Mouse (Mus musculus) embryo, embryonic 10 days (tissue): Measurements from ENCODE around the gene Upf1.
A peak's percentile ranks its signal among the peaks of the same experiment; 100 is the strongest.

Source experiments
- DNase-seq: peaks from one replicate; pipeline ENCODE4 v3.0.0-alpha.2; 2015; ENCODE audit warnings: low spot score

Gene Upf1

DNA sequence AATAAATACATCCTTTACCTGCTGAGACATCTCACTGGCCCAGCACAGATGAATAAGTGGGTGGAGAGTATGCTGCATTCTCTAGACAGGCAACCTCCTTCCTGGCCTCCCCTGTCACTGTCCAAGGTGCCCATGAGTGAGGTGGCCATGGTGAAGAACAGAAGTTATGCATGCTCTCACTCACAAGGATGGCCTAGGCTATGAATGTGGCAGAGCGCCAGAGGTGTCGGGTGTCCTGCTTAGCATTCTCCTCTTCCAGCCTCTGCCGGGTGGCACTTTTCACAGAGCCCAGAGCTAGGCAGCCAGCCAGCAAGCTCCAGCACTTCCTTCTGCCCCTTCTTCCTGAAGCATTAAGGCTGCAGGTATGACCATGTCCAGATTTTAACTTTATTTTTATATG is 6.3 kb upstream of the Upf1 start:
- DNase-seq = no peak

DNA sequence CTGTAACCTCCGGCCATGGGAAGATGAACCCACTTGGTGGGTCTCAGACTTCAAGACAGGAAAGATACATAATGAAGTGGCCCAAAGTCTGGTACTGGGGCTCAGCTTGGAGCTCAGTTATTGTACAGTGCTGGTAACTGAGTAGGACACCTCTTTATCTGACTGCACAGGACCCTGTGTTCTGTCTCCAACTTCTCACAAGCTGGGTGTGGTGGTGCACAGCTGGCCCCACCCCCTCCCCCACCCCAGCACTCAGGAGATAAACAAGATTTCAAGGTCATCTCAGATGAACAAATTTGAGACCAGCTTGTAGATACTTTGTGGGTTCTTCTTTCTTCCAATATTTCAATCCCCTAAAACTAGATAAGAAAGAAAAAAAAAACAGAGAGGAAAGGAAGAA is 3.0 kb upstream of the Upf1 start:
- no peak for DNase-seq

DNA sequence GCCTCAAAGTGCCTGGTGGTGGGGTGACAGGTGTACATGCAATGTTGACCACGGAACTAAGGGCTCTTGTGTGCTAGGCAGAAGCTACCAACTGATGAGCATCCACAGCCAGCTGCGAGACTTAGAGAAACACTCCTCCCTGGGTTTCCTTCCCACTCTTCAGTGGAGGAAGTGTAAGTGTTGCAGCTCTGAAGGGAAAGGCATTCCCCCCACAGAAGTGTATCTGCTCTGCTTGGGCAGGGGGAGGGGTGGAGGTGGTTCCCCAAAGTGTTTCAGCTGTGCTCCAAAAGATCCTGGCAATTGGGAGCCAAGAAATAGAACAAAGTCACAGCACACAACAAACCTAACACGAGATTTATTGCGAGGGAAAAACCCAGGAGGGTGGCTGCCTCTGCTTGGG is 926 bp upstream of the Upf1 start:
- no peak for DNase-seq

DNA sequence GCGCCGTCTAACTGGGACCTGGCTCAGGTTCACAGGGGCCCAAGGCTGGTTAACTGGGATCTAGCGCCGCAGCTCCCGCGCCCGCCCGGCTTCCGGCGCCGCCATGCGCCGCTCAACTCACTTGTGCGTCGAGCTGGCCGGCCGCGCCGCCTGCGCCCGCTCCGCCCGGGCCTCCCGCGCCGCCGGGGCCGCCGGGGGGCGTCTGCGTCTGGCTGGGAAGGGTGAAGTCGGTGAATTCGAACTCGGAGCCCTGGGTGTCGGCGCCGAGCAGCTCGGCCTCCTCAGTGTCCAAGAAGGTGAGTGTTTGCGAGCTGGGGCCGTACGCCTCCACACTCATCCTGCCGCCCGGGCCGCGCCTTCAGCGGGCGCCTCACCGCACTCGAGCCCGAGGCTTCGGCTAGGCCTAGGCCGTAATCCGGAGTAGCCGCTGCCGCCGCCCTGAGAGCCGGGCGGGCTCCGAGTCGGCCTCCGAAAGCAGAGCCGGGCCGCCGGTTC is 374 bp downstream of the Upf1 start:
- DNase-seq = no peak

DNA sequence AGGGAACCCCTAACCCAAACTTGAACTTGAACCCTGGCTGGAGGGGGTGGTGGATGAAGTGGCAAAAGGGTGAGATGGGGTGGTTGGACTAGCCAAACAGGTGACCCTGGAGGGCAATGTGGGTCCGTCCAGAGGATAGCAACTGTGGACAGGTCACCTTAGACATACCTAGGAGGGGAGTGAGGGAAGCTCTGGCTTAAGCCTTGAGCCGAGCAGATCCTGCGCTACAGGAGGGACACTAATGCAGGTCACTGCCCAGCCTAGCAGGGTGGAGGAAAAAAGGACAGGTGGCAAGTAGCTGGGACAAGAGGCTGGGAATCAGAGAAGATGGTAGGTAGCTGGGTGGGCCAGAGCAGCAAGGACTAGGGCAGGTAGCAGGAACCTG is 1.1 kb downstream of the Upf1 start:
- DNase-seq = no peak

DNA sequence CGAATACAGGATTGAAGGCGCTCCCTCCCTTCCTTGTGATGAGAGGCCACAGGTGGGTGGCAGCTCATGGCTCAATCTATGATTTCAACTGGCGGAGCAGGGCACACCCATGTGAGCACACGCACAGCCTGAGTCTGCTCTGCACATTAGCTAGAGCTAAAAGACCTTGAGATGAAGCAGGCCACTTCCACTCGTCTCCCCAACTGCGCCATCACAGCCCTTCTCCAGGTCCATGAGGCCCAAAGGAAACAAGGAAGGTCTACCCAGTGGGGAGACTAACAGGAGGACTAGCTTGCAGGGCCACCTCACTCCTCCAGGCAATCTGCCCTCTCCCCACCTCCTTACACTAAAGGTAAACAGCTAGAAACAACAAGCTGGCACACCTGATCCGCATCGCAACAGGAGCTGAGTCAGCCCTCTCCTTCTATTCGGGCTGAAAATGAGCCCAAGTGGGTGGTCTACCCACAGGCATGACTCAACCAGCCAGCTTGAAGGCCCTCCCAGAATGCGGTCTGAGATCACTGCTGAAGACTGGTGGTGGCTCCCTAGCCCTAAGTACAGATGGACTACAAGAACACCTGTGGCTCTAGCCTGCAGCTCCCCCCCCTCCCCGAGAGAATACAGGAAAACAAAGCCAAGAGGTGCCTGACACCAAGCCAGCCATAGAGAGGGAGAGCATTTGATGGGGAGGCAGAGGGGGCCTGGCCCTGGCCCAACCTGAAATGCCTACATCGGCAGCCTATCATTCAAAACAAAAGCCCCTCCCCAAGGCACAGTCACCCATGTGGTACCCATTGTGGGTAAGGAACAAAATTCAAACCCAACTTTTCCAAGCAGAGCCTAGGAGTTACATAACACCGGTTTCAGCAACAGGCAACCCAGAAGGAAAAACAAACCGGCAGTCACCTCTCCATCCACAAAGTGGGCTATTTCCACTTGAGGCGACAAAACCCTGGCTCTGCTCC is 1.8 kb downstream of the Upf1 start:
- DNase-seq = no peak

DNA sequence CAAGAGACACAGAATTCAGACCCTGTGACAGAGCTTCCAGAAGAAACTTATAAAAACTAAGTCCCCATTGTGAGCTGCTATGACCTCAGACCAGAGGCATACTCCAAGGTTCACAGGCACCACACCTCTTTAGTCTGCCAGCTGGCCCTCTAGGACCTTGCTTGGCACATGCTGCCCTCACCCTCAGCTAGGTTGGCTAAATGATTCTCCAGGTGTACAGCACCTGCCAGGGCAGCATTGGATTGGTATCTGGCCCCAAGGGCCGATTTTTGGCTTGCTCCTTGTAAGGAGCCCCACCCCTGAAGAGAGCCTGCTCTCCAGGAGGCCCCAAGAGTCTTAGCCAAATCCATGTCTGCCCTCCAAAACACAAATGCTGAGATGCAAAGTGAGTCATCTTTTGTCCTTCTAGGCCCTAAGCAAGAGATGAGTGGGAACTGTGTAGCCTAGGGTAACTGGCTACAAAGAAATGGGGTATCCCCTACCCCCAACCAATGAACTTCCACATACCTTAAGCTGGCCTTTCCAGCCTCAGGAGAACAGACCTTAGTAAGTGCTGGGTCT is 5.1 kb downstream of the Upf1 start:
- DNase-seq = no peak

DNA sequence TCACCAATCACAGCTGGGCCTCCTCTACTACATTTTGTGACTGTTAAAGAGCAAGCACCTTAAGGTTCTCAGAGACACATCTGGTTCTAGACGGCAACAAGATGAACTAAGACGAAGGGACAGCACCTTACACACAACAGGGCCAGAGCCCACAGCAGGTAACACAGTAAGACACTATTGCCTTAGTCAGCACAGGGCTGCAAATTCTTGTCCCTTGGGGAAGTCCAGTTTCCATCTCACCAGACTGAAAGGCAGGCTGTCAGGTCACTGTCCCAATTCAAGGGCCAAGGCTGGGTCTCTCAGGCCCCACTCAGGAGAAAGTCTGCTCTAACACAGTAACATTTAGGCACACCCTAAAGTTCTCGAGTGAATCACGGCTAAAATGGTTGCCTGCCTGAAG is 5.6 kb downstream of the Upf1 start:
- DNase-seq = no peak

DNA sequence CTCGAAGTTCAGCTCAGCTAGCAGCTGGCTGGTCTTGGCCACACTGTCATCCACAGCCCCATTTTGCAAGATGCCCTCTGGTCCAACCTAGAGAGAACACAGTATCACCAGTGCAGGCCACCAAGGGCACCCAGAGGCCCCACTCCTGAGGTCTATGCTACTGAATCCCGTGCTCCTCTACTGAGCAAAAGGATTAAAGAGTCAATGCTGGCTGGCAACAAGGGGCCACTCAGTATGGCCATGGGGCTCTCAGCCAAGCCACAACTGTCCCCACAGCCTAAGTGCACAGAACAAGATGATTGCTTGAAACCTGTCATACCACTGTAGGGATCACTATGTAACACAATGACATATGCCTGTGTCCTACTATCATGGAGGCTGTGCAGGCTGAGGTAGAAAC is 8.8 kb downstream of the Upf1 start:
- no peak for DNase-seq

DNA sequence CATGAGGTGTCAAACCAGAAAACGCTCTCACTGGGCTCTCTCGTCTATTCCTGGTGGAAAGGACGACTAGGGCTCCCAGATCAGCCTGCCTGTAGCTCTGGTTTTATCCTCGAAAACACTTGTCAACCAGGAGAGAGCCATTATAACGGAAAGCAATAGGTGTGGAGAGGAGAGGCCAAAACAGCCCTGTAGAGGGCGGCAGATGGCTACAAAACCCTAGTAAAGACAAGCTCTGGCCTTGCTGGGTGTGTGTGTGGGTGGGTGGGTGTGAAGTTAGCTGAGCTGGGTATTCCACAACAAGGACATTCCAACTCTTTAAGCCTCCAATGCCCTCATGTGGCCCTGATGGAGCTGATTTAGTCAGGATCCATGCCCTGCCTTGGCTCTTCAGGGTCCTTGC is 9.4 kb downstream of the Upf1 start:
- peak; percentile 42 for DNase-seq

DNA sequence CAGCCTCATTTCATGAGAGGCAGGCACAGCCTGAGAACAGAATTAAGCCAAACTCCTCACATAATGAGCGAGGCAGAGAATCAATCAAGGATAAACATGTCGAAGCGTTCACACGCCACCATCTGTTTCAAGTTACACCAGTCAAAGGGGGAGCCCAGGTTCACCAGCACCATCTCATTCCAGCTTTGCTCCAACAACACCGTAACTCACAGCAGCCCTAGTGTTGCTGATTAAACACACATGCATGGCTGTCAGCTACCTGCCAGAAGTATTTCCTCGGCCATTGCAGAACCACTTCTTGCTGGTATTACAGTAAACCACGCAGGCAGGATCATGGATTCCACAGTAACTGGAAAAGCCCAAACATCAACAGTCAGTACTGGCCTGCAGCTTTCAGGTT is 10.0 kb downstream of the Upf1 start:
- DNase-seq = peak; percentile 65

DNA sequence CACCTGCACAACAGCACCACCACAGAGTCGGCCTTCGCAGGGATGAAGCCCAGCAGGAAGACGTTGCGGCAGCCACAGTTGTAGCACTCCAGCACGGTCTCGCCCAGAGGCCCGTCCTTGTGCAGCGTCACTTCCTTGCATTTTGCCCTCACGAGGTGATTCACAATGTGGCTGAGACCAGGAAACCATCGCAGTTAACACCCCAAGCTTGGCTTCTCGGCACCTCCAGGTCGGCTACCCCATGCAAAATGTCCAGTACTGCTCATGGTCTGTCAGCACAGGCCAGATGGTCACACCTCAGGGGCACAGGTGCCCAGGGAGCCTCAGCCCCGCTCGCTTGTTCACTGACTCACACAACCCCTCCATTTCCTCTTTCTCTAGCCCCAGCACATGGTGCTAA is 11.1 kb downstream of the Upf1 start:
- DNase-seq = no peak

DNA sequence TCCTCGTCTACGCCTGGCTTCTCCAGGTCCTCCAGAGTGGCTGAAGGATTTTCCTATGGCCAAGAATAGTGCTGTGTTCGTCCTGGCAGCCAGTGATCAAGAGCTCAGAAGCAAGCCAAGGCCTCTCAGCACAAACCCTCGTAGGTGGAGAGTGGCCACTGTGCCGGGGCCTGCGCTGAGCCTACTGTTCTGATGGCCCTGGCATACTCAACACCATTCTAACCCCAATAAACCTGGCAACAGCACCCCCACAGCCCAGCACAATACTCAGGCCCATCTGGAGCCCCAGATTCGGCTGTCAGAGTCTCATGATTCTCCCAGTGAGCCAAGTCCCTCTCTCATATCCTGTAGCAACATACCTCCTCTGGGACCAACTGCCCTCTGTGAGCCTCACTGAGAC is 12.4 kb downstream of the Upf1 start:
- DNase-seq = no peak

DNA sequence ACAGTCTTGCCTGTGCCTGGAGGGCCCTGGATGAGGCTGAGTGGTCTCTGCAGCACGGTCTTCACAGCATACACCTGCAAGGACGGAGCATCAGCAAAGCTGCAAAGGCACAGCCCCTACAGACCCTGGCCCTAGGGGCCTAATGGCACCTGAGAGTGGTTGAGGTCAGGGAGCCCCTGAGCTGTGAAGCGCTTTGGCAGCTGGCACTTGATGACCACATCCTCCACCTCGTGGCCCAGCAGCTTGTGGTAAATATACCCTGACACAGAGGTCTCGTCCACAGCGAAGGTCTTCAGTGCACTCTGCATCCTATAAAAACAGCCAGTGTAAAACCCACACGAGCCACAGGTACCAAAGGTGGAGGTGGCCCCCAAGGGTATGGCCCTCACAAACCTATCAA is 14.1 kb downstream of the Upf1 start:
- DNase-seq = no peak

DNA sequence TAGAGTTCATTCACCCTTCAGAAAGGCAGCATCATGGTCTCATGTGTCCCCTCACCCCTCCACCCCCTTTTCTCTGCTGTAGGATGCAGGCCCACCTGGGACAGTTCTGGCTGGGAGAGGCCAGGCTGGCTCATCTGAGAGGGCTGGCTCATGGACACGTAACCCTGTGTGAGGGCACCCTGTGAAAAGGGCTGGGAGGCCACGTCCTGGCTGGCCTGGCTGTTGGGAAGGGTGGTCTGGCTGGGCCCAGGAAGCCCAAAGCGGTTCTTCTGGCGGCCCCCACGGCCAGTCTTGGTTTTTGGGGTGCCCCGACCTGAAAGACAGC is 20.2 kb downstream of the Upf1 start:
- DNase-seq = no peak

DNA sequence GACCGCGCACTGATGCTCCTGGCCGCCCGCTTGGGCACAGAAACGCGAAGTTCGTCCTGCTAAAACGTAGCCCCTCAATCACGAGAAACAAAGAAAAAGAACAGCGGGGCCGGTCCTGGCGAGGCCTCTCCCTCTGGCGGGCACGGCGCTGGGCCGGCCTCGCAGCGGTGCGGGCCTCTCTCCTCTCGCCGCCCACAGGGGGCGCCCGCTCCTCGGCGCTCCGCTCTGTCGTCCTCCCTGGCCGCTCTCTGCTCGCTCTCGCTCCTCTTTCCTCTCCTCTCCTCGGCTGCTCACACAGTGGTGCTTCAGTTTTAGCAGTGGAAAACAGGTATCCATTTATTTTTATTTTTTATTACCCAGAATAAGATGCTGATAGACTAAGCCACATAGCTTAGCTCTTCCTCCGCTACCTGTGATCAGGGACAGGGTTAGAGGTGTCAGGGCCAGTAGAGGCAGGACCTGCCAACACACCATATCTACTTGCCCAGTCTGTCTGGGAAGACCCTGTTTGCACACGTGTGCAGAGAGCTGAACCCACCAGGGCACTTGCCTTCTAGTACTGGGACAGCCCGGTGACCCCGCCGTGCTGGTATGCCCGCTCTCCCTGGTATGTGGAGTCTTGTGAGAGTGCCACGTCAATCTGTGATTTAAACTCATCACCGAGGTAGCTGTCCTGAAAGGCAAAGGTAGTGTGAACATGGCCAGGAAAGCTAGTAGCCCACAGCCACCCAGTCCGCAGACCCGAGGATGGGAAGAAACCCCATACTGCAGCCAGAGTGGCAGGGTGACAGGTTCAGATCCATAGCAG is 20.8 kb downstream of the Upf1 start:
- peak; percentile 80 for DNase-seq

DNA sequence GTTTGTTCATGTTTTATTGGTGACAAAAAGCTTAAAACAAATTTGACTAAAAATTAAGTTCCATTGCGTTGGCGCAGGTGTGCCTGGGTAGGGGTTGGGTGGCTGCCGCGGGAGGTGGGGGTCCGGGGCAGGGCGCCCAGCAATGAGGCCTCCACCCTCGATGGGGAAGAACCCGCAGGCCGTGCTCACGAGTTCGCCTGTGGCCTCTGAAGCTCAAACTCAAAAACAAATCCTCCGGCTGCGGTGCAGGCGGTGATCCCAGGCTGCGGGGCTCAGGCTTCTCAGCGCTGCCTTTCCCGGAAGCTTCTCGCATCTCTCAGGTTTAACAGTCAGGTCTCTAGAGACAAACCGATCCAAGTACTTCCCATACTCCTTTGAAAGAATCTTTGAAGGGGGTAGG is 21.6 kb downstream of the Upf1 start:
- DNase-seq = no peak

DNA sequence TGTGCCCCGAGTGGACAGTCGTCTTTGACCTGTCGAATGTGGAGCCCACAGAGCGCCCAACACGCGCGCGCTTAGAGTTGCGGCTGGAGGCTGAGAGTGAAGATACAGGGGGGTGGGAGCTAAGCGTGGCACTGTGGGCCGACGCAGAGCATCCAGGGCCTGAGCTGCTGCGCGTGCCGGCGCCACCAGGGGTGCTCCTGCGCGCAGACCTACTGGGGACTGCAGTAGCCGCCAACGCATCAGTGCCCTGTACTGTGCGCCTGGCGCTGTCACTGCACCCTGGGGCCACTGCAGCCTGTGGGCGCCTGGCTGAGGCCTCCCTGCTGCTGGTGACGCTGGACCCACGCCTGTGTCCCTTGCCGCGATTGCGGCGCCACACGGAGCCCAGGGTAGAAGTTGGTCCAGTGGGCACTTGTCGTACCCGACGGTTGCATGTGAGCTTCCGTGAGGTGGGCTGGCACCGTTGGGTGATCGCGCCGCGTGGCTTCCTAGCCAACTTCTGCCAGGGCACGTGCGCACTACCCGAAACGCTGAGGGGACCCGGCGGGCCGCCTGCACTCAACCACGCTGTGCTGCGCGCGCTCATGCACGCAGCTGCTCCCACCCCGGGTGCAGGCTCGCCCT is 22.2 kb downstream of the Upf1 start:
- DNase-seq = peak; percentile 88

DNA sequence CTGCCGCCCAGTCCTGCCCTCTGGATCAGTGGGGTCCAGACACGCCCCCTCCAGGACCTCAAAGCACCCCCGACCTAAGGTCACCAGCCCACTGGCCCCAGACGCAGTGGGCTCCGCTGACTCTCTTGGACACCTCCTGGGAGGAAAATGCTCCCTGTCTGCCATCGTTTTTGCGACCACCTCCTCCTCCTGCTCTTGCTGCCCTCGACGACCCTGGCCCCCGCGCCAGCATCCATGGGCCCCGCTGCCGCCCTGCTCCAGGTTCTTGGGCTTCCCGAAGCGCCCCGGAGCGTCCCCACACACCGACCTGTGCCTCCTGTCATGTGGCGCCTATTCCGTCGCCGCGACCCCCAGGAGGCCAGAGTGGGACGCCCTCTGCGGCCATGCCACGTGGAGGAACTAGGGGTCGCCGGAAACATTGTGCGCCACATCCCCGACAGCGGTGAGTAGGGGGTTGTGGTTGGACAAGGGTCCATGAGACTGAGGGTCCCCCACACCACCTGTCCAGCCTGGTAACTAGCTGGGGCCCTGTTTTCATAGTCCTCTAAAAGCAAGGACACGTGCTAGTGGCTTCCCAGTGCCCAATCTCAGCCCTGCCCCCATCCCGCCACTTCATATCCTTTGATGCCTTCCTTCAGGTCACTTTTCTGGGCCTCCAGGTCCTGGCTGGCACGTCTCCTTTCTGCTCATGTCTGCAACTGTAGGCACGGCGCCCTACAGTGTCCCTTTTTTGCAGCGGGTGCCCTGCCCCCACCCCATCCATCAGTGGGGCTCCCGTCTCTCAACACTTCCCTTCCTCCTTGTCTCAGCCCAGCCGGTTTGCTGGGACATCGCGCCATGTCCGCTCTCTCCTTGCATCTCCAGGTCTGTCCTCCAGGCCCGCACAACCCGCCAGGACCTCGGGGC is 23.0 kb downstream of the Upf1 start:
- peak; percentile 60 for DNase-seq

DNA sequence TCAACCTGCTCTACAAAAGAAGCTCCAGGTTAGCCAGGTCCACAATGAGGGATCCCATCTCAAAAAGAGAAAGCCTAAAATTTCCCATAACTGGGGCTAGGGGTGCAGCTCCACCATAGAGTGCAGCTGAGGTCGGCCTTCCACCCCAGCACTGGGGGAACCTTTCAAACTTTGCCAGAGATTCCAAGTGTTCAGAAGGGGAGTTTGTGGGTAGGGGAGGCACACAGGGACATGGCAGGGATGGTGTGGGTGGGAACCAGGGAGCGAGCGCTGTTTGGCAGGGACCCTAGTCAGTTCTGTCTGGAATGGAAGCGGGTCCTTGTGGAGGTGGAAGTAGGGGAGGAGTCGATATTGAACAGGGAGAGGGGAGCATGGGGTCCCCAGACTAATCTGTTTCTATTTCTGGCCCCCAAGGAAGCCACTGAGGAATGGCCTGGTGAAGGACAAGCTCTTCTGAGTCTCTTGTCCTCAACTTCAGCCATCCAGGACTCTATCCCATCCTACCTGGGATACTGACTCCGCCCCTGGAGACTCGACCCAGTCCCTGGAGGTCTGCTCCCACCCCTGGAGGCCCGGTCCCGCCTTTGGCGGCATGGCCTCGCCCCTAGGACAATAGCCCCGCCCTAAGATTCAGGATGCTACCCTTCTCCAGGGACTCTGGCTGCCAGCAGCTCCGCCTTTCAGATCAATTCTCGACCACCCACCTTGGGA is 23.8 kb downstream of the Upf1 start, which contains the start of gene Gdf1:
Gene Gdf1 (plus strand): TSS at position 694 of the 711 bp plus-strand sequence.
- DNase-seq = peak; percentile 76

DNA sequence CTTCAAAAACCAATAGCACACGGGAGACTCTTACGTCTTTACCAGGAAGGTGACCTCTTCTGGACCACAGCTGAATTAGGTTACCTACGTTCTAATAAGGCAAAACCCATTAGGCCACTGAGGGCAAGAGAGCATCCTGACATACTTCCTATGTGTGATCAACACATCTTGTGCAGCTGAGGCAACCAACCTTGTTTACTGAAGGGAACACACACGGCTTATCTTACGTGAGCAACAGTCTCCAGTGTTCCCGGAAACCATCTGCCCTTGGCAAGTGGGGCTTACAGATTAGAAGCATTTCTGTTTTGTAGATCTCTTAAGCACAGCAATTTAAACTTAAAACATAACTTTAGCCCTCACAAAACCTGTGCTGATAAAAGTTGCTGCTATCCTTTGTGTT is 25.6 kb downstream of the Upf1 start:
- no peak for DNase-seq
